Mouse (Mus musculus): ENCODE measurements around the gene Bicc1.

Gene Bicc1

DNA sequence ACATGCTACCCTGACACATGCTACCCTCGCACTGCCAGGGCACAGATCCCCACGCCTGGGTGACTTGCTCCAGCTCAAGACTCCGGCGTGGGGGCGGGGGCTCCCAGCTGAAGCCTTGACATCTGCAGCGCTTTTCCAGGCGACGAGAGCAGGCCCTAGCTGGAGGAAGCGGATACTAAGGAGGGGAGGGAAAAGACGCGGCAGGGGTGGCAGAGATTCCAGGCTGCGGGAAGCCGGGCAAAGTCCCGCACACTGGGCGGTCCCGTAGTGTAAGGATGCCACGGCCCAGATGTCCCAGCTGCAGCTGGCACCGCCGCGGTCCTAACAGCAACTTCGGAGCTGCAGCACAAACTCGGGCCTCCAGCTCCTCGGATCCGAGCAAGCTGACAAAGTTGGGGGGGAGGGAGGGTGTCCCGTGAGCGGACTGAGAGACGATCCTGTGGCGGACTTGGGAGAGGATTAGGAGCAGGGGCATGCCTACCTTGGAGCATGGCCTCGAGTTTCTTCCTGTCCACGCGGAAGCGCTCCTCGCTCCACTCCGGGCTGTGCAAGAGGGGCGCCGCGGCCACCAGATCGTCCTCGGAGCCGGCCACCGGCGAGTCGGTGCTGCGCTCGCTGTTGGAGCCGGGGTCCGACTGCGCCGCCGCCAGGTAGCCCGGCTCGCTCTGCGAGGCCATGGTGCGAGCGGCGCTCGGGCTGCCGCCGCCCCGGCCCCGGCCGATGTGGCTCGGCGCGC is 392 bp downstream of the Bicc1 start:
- peak; percentile 48 for DNase-seq (ENCODE audit: low spot score)

DNA sequence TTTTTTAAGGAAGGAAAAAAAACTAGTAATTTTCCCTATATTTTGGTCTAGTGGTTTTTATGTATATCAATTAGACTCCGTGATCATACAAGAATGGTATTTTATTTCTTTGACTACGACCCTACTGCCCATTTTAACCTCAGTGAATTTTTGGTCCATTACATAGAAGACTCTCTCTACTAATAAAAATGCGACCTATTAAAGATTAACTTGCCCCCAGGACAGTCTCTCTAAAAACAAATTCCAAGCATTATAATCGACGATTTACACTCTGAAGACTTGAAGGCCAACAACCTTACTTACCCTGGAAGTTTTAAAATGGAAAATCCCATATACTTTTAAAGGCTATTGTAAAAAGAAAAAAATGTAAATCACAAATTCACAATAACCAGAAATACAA is 2.9 kb downstream of the Bicc1 start:
- no peak for DNase-seq (ENCODE audit: low spot score)

DNA sequence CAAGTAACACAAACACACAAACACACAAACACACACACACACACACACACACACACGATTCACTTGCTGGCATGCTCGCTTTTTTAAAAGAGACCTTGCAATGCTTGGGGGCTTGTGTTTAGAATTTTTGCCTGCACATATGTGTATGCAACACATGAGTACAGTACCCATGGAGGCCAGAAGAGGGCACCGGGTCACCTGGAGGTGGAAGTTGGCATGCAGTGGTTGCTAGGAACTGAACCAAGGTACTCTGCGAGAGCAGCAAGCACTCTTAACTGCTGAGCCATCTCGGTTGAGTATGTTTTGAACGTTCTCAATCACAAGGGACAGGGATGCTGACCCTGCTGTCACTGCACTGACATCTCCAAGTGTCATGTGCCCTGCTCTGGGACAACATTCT is 5.9 kb downstream of the Bicc1 start:
- DNase-seq (ENCODE audit: low spot score): no peak

DNA sequence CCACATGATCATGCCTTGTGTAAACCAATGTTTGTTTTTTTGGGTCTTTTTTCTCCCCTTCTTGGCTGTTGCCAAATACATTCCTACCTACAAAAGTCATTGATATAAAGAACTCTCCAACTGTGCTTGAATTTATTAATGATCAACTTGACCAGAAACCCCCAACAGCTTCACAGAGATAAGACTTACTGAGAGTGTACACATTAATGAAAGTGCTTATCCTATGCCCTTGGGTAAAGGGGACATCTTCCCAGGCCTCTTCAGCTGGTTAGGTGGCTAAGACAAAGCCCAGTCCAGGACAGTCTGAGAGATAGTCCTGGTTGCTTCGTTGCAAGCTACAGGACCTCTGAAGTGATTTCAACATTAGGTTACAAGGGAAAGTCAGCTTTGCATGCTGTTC is 6.4 kb downstream of the Bicc1 start:
- DNase-seq (ENCODE audit: low spot score): no peak

DNA sequence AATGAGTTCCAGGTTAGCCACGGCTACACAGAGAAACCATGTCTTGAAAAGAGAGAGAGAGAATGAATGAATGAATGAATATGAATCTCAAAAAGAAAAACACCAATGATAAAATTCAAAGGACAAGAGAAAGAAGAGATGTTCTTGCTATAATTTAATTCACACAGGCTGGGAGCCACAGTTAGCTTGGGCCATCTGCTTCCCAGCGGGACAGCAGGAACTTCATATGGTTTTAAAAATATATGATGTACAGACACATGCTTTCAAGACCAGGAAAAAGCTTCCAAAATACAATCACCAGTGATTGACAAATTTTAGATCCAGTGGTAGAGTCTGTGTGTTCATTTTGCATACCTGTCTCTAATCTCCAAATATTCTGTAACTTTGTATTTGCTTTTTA is 9.0 kb downstream of the Bicc1 start:
- DNase-seq (ENCODE audit: low spot score): no peak

DNA sequence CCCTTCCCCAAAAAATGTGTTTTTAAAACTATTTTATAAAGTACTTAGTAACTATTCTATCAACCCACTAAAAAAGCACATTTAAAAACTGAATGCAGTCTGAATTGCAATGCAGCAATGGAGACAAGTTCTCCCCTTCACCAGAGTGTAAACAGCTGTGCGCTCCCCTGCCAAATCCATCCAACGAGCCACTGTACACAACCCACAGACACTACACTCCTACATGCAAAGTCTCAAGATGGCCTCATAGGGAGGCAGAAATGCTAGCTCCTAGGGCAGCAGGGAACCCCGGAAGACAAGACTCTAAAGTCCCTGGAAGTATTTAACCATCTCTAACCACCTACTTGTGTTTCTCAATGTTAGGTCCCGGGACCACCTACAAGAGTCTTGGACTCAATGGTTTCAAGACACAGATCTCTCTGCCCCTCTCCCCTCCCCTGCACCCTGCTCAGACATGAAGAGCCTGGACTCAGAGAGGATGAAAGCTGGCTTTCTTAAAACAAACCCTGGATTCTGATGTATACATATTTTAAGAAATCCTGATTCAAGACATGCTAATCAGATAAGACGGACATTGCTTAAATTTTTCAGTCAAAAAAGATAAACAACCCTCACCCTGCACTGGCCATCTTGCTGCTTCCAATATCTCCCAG is 10.4 kb downstream of the Bicc1 start:
- no peak for DNase-seq (ENCODE audit: low spot score)

DNA sequence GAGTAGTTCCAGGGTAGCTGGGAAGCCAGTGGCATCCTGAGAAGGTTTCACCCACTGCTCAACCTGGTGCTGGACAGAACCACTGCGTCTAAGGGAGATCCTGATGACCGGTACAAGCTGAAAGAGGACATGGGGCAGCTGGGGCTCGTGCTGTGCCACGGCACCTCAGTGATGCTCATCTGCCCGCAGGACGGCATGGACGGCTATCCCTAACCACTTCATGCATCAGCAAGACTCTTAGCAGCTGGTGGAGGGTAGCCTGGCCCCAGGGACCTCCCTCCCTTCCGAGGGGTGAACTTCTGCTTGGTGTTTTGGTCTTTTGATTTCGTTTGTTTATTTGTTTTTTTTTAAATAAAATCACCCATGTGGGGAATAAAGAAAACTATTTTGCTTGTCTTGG is 11.3 kb downstream of the Bicc1 start:
- DNase-seq (ENCODE audit: low spot score): no peak

DNA sequence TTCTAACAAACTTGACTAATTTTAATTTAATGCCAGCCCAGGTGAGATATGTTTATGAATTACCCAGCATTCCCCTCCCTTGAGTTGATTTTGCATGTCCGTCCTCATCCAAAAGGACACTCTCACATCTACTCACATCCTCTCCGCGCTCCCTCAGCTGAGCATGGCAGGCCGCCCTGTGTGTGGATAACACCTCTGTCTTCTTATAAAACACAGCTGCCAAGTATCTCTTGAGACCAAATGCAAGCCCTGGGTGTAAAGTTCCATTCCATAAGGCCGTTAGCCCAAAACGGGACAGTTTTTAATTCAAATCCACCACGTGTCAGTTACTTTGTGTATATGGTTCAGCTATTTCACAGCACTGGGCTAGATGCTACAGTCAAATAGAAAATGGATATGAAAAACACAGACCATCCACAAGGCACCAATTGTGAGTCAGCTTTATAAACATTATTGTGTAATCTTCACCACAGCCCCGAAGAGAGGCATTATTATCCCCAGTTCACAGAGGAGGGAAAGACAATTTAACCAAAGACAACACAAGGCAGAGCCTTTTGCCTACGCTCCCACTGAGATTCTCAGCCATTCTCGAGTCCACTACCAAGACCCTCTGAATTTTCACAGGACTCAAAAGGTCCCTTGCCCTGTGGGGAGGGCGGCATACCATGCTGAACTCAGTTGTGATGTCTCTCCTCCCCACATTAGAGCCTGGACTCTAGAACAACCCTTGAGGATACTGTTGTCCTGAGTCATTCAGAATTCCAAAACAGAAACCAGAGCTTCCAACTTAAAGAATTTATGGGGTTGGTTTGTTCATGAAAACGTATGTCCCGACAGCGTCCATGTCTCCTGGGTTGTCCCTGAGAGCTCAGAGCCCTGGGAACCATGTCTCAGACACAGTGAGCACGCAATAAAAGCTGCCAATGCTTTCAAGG is 12.6 kb downstream of the Bicc1 start:
- no peak for DNase-seq (ENCODE audit: low spot score)

DNA sequence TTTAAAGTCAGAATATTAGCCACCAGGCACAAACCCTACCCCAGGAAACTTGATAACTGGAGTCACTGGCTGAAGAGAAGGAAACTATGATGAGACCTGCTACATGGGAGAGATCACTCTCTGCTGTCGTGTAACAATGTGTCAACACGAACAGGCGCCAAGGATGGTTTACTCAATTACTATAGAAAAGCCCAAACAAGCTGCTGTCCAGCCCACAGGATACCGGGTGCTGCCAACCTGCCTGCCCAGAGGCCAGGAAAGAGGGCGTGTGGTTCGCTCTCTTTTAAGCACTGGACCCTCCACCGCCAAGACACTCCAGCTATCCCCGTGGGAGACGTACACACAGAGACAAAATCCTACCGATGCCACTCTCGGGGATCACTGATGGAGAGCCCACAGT is 13.7 kb downstream of the Bicc1 start:
- no peak for DNase-seq (ENCODE audit: low spot score)

DNA sequence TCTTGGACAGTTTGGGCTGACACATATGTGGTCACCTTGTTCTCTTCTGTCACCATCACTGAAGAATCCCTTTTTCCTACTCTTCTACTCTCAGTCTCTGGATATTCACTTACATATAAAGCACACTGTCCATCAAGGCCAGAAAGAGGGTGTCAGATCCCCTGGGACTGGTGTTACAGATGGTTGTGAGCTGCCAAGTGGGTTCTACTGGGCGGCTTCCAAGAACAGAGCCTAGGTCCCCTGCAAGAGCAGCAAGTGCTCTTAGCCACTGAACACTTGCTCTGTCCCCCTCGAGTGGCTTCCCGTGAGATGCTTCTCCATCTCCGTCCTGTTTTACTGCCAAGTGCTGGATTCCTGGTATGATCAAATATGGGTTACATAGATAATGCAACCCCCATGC is 15.3 kb downstream of the Bicc1 start:
- no peak for DNase-seq (ENCODE audit: low spot score)

DNA sequence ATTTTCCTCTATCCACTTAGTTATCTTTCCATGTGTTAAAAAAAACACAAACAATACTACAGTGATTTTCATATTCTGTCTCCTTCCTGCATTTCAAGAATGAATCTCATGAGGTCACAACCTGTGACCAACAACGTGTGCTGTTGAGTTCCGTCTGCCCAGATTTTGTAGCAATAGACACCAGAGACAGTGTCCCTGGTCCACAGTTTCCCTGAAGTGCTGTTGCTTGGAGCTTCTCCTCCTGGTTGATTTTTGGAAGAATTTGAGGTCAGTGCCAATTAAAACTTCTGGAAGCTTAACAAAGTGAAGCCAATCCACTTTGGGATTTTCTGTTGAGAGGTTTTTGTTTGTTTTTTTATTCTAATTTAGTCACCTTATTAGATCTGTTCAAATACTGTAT is 16.9 kb downstream of the Bicc1 start:
- DNase-seq (ENCODE audit: low spot score): no peak

DNA sequence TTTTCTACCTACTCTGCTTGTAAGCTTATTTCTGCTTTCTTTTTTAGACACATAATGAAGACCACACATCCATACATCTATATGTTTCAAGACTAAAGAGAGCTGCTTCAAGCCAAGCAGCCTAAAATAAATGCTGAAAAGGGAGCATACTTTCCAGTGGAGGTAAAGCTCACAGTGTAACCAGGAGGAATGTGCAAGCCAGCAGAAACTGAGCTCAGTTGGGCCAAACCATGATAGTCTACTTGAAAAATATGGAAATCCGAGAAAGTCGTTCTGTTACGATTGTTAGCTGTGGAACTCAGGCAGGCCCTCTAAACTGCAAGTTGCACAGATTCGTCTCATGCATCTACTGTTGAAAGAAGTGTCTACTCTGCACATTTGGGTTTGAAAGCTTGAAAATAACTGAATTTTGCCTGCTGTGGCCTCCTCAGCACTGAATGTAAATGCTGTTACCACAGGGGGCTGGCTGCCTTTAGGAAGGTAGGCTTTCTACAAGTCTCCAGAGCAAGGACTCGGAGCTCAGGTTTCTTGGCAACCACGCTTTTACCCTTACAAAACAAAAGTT is 19.1 kb downstream of the Bicc1 start:
- no peak for DNase-seq (ENCODE audit: low spot score)

DNA sequence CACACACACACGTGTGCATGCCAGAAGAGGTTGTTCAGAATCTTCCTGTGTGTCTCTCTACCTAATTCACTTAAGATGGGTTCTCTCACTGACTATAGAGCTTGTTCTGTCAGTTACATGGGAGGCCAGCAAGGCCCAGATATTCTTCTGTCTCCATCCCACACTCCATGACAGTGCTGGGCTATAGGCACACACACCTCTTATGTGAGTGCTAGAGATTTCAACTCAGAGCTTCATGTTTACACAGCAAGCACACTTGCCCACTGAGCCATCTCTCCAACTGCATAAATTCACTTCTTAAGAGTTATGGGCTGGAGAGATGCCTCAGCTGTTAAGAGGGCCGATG is 20.7 kb downstream of the Bicc1 start:
- DNase-seq (ENCODE audit: low spot score): no peak

DNA sequence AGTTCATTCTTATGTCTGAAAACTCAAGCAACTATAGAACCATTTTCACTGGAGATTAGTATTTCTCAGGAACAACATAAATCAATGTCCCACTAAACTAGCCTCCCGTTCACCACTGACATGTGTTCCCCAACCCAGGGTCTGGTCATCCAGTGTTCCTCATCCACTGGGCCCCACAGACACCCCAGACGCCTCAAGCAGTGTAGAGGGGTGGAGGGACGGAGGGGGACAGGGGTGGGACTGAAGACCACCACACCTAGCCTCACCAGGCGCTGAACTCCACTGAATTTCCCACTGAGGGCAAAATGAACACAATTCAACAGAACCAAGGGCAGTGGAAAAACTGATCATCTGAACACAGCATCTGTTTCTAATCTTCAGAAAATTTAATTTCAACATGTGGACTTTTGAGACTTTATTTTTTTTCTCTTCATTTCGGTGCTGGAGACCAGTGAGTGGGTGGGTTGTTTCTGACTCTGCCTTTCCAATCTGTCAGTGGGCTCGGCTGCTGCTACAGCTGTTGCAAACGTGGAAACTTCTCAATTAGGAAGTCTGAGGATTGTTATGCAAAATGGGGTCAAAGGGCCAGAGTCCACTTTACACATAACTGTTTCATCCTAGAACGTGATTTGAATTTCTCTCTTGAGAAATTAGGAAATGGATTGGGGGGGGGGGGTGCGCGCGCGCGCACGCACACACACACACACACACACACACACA is 21.2 kb downstream of the Bicc1 start:
- DNase-seq (ENCODE audit: low spot score): no peak

DNA sequence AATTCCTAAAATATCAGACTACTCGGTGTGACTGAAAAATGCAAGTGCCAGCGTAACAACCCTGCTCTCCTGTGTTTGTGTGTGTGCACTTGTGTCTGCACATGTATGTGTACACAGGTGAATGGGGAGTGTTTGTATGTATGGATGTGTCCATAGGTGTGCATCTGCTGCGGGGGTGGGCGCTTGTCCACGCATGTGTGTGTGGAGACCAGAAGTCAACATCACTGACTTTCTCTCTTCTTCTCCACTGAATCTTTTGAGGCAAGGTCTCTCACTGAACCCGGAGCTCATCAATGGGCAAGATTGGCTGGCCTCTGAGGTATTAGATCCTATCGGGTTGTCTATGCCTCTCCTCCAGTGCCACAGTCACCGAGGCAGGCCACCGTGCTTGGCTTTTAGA is 21.9 kb downstream of the Bicc1 start:
- DNase-seq (ENCODE audit: low spot score): no peak

DNA sequence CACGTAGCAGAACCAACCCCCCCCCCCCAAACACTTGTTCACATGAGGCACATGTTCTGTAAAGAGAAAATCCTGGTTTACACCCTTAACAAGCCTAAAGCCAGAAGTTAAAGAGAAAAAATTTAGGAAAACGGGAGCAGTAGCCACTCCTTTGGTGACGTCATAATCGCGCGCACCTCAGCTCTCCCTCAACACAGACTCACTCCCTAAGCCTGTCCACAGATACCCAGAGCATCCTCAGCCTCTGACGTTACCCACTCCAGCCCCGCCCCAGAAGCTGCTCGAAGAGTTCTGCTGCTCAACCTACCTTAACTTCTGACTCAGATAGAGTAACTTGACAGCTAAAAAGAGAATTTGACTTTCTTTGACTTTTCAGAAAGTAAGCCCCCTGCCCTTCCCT is 28.2 kb downstream of the Bicc1 start:
- DNase-seq (ENCODE audit: low spot score): no peak

DNA sequence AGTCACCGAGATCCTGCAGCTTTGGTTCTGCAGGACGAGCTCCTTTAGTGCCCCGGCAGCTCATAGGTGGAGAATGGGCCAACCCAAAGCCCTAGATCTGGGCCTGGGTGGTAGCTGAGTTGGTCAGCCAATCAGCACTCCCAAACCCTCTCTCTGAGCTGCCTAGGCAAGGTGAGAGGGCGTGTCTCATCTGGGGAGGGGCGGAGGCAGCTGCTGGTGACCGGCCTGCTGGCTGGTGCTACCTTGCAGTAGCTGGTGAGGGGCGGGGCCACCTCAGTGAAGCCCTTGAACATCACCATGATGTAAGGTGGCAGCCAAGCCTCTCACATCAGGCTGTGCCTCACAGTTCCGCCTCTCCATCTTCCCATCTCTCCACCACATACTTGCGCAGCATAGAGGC is 29.2 kb downstream of the Bicc1 start:
- no peak for DNase-seq (ENCODE audit: low spot score)

DNA sequence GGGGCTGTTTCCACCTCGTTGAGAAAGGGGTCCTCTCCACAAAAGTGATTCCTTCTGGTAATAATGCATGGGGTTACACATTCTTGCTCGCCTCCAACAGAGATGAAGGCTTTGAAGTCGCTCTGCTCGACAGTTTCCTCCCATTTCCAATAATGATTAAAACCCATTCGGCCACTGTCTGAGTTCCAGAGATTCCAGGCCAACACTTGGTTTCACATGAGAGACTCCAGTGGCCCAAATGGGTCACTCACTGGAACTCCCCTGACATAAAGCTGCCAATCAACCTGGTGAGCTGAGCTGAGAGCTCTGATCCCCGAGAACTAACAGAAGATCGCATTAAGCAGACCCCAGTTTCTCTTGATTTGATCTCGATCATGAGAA is 31.6 kb downstream of the Bicc1 start:
- no peak for DNase-seq (ENCODE audit: low spot score)

DNA sequence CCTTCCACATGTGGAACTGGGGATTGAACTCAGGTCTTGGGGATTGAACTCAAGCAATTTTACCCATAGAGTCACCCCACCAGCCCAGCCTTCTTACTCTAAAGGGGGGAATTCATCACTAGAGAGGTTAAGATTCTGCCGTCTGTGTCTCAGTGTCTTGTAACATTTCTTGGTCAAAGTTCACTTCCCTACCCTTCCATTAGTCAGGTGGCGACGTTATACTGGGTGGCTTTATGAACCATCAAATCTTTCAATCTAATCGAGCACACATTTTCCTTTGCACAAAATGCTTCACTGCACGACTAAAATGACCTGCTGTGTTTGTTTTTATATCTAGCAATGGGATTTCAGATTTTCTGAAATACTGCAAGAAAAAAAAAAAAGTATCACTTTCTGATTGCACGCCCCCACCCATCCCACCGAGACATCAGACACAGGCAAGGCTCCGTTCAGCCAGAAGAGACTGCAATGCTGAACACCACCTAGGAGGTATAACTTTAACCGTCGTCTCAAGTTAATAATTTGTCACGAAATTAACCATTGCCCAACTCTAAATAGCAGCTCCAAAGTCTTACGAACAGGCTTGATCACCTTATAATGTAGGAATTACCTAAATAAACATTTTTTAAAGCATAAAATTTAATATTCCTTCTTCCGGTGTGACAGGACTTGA is 32.1 kb downstream of the Bicc1 start:
- DNase-seq (ENCODE audit: low spot score): no peak

DNA sequence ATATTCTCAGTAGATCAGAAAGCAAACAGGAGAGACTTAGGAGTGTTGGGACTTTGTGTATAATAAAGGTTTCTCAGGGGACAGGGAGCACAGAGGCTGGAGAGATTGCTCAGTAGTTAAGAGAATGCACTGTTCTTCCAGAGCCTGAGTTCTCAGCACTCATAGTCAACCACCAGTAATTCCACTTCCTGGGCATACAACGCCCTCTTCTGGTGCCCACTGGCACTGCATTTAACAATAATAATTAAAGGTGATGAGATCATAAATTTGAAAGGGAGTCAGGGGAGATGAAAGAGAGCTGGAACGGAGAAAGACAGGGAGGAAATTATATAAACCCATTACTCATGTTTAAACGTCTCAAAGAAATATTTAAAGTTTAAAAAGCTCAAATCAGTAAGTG is 35.5 kb downstream of the Bicc1 start:
- no peak for DNase-seq (ENCODE audit: low spot score)

DNA sequence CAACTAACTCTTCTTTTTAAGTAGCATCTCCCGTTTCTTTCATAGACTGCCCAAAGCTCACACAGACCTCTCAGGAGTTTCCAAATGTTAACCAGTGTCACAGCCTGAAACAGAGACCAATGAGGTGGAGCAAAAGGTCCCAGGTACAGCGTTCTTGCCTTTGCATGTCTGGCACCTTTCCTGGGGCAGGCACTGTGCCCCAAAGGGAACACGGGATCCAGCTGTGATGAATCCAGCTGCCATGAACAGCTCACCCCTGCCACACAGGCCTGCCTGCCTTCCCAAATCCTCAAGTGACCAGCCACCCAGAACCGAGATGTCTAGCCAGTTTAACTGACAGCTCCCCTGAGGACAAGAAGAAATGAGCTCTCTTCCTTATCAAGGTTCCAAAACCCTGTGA is 36.1 kb downstream of the Bicc1 start:
- DNase-seq (ENCODE audit: low spot score): no peak

DNA sequence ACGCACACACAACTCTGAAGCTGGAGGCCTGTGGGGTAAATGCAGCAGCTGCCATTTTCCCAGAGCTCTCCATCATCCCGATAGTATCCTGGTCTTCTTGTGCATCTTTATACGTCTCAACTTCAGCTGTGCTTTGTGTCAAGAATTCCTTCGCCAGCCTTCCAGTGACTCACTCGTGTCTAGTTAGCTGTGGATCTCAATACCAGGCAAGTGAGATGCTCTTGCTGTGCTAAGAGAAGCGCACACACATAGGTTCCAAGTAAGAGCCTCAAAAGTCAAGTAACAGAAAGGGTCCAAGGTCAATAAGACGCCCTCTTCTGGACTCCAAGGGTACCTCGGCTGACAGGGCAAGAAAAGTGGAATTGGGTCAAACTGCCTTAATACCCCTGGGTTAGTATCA is 37.0 kb downstream of the Bicc1 start:
- DNase-seq (ENCODE audit: low spot score): no peak

All from lung, postnatal 25 days (tissue).